Mouse (Mus musculus) stomach, embryonic 14.5 days (tissue): Measurements from ENCODE around the gene OR5BS1P. TPM values are rescaled to one million over a fixed set of nuclear protein-coding genes. Genes with fewer than 3 reads are reported as not detected.

Source experiments
- ATAC-seq: fragments of 200-750 bp; cut with Nextera tagmentation; 2 replicates; pipeline ENCODE4 v1.8.0; 2017; ENCODE audit warnings: low read depth, moderate TSS enrichment; ENCODE audit not compliant: insufficient number of reproducible peaks, insufficient read depth, low FRiP score
- H3K27ac ChIP-seq: fragments of 300-500 bp; sonication (generic); 2 replicates; pipeline ENCODE4 v1.5.1; 2014; ENCODE audit warnings: mild to moderate bottlenecking, low read length, moderate library complexity, mixed read lengths
- H3K27me3 ChIP-seq: fragments of 300-500 bp; sonication (generic); 2 replicates; pipeline ENCODE4 v1.6.1; 2014; ENCODE audit warnings: low read length, control low read depth, mixed read lengths; ENCODE audit not compliant: control insufficient read depth, insufficient read depth
- H3K36me3 ChIP-seq: fragments of 300-500 bp; sonication (generic); 2 replicates; pipeline ENCODE4 v1.6.1; 2014; ENCODE audit warnings: mild to moderate bottlenecking, control low read depth, low read length, moderate library complexity, mixed read lengths; ENCODE audit not compliant: control insufficient read depth, insufficient read depth
- H3K4me1 ChIP-seq: fragments of 300-500 bp; sonication (generic); 2 replicates; pipeline ENCODE4 v1.6.1; 2014; ENCODE audit warnings: low read length, control low read depth, mixed read lengths; ENCODE audit not compliant: control insufficient read depth, insufficient read depth
- H3K4me2 ChIP-seq: fragments of 300-500 bp; sonication (generic); replicated peaks from 2 replicates; pipeline ENCODE4 v1.6.1; 2014; ENCODE audit warnings: low read depth, low read length, control low read depth
- H3K4me3 ChIP-seq: fragments of 300-500 bp; sonication (generic); 2 replicates; pipeline ENCODE4 v1.5.1; 2014; ENCODE audit warnings: low read depth, low read length, control low read depth
- H3K9ac ChIP-seq: fragments of 300-500 bp; sonication (generic); replicated peaks from 2 replicates; pipeline ENCODE4 v1.6.1; 2014; ENCODE audit warnings: low read depth, mild to moderate bottlenecking, control low read depth, low read length, moderate library complexity, mixed read lengths
- H3K9me3 ChIP-seq: fragments of 300-500 bp; sonication (generic); 2 replicates; pipeline ENCODE4 v1.6.1; 2016; ENCODE audit warnings: low read depth, low read length, control low read depth; ENCODE audit not compliant: control insufficient read depth
- WGBS: fragments of 180-500 bp; shearing (Covaris S2); extraction: QIAGEN DNeasy Blood & Tissue Kit; methylation state at CpG from one replicate; pipeline ENCODE4 v1.1.7; 2014; 5-methylcytosine and 5-hydroxymethylcytosine counted together
- polyA plus RNA-seq: library from polyadenylated mRNA; unstranded; fragments of >200 nt; fragmentation: Nextera tagmentation; extraction: Ambion mirVana; gene quantifications from 2 replicates; pipeline ENCODE4 v1.2.1, GENCODE M21; 2014

The OR5BS1P gene
- polyA plus RNA-seq, 1 experiment from 2014 or later: not detected

DNA sequence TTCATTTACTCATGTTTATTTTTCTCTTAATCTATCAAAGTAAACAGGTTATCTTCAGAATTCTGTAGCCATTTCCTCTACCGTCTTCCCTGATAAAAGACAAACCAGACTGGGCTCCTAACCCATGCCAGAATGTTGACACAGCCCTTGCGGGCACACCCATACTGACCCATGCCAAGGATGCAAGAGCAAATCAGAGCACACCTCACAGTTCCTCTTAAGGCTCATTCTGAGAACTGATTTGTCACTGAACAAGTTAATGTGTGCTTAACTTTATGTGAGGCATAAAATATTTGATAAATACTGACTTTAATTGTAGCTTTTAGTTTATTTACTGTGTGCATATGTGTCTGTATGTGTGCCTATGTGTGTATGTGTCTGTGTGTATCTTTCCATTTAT, 21.6 kb downstream of the OR5BS1P start:
- no peaks in the 10 kb centered on the region for H3K9me3 ChIP-seq
- no peaks in the 10 kb centered on the region for H3K27me3 ChIP-seq
- ATAC-seq: no peak
- H3K9ac ChIP-seq: no peak overlapping the region
- H3K4me1 ChIP-seq: no peaks in the 10 kb centered on the region
- no peak overlapping the region for H3K4me2 ChIP-seq
- 53% methylated on average over 2 of the region's 2 CpGs for WGBS
- H3K4me3 ChIP-seq: no peak overlapping the region
- H3K27ac ChIP-seq: no peak overlapping the region
- no peaks in the 10 kb centered on the region for H3K36me3 ChIP-seq

DNA sequence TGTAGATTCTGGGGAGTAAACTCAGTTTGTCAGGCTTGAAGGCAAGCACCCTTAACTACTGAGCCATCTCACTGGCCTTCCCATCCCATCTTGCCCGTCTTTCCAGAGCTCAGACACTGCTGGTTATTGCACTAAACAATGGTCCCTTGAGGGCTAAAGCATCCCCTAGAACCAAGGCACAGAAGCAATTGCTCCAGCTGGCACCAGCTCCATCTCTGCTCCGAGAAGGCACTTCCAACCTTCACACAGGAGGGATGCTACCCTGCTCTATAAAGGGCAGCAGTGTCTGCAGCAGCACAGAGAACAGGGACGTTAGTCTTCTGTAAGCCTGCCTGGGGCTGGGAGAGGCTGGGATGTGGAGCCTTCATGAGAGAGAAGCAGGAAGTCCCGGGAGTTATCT, 22.4 kb downstream of the OR5BS1P start, which contains the start of gene Olfr279:
Gene Olfr279 (plus strand): TSS at position 301 of the 400 bp plus-strand sequence.
- H3K27me3 ChIP-seq: no peaks in the 10 kb centered on the region
- H3K9ac ChIP-seq: no peak within 1 kb of the TSS
- no peak within 1 kb of the TSS for H3K4me2 ChIP-seq
- H3K36me3 ChIP-seq: no peaks in the 10 kb centered on the region
- no peaks in the 10 kb centered on the region for H3K9me3 ChIP-seq
- no peak within 1 kb of the TSS for H3K4me3 ChIP-seq
- H3K4me1 ChIP-seq: no peaks in the 10 kb centered on the region
- no peak for ATAC-seq
- no peak within 1 kb of the TSS for H3K27ac ChIP-seq
- 60% methylated on average over 4 of the region's 4 CpGs for WGBS

GRCm38 (mm10) chr15:98497631-98498030, 27.9 kb downstream of the OR5BS1P start:
- Histone ChIP-seq H3K4me3 (no peak overlapping the region), H3K27ac (no peak overlapping the region), H3K27me3 (no peaks in the 10 kb centered on the region), H3K9me3 (no peaks in the 10 kb centered on the region), H3K36me3 (no peaks in the 10 kb centered on the region), H3K4me2 (no peak overlapping the region), H3K9ac (no peak overlapping the region), H3K4me1 (no peaks in the 10 kb centered on the region)
- WGBS: 83% methylated on average over 17 of the region's 17 CpGs
- no peak for ATAC-seq

DNA sequence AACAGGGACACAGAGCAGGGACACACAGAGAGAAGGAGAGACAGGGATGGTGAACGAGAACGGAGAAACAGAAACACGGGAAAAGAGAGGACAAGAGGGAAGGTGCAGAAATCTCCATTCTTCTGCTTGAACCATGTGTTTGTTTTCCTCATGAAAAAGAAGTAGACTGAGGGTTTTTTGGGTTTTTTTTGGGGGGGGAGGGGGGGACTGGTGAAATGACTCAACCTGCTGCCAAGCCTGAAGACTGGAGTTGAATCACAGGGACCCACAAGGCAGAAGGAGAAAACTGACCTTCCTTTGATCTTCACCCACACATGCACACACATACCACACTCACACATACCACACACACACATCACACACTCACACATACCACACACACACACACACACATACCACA, 33.6 kb downstream of the OR5BS1P start:
- Histone ChIP-seq H3K4me3 (no peak overlapping the region), H3K4me2 (no peak overlapping the region), H3K27me3 (no peaks in the 10 kb centered on the region), H3K9me3 (no peaks in the 10 kb centered on the region), H3K27ac (no peak overlapping the region), H3K9ac (no peak overlapping the region), H3K36me3 (no peaks in the 10 kb centered on the region), H3K4me1 (no peaks in the 10 kb centered on the region)
- no peak for ATAC-seq
- WGBS: 73% methylated on average over 3 of the region's 3 CpGs

DNA sequence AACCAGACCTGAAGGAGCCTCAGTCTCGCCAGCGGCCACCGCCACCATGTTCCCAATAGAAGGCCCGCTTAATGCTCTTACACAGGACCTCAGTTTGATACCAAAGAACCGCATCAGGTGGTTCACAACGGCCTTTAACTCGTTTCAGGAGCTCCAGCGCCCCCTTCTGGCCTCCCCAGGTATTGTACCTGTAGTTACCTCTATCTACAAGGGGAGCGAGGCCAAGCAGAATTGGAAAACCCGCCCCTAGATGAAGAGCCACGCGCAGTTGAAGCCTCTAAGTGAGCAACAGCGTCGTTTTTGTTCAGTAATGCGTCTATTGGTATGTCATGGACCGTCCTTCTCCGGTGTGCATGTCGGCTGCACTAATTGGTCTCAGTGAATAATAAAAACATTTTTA, 34.8 kb downstream of the OR5BS1P start:
- Histone ChIP-seq H3K9ac (no peak overlapping the region), H3K9me3 (no peaks in the 10 kb centered on the region), H3K36me3 (no peaks in the 10 kb centered on the region), H3K4me1 (no peaks in the 10 kb centered on the region), H3K27me3 (no peaks in the 10 kb centered on the region), H3K4me2 (no peak overlapping the region), H3K4me3 (no peak overlapping the region), H3K27ac (no peak overlapping the region)
- ATAC-seq: no peak; the same call in 1 of the 2 replicates
- 17% methylated on average over 18 of the region's 18 CpGs for WGBS

DNA sequence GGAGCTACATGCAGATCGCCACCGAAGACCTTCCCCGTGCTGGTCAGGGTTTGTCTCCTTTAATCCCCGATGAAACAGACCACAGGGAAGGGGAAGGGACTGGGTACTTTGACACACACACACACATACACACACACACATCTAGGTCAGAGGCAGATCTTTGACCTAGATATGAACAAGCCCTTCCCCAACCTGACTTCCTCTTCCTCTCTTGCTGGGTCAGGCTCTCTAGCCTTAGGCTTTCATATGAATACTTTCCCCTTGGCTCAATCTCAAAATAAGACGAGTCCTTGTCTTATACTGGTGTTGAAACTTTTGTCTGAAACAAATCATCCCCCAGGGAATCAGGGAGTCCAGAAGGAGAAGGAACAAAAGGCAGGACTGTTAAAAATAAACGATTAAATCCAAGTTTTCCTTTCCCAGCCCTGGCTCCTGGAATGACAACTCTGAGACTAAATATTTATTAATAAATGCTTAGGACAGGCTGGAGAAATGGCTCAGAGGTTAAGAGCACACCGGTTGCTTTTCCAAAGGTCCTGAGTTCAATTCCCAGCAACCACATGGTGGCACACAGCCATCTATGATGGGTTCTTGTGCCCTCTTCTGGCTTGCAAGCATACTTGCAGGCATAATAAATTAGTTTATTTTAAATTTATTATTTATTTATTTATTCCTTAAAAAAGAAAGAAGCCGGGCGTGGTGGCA, 36.7 kb downstream of the OR5BS1P start:
- no peak overlapping the region for H3K27ac ChIP-seq
- H3K9ac ChIP-seq: no peak overlapping the region
- ATAC-seq: no peak
- H3K27me3 ChIP-seq: no peaks in the 10 kb centered on the region
- 69% methylated on average over 9 of the region's 9 CpGs for WGBS
- no peaks in the 10 kb centered on the region for H3K36me3 ChIP-seq
- H3K4me3 ChIP-seq: no peak overlapping the region
- H3K4me1 ChIP-seq: 0 out of 2 replicates have a peak, but pooled peaks cover 3% of the 10 kb centered on the region
- H3K9me3 ChIP-seq: no peaks in the 10 kb centered on the region
- H3K4me2 ChIP-seq: no peak overlapping the region

GRCm38 (mm10) chr15:98507321-98507720, 37.6 kb downstream of the OR5BS1P start:
- 87% methylated on average over 6 of the region's 6 CpGs for WGBS
- no peak overlapping the region for H3K27ac ChIP-seq
- no peak overlapping the region for H3K4me3 ChIP-seq
- ATAC-seq: no peak
- H3K4me1 ChIP-seq: 0 out of 2 replicates have a peak, but pooled peaks cover 3% of the 10 kb centered on the region
- no peaks in the 10 kb centered on the region for H3K9me3 ChIP-seq
- H3K9ac ChIP-seq: no peak overlapping the region
- H3K27me3 ChIP-seq: no peaks in the 10 kb centered on the region
- H3K4me2 ChIP-seq: no peak overlapping the region
- no peaks in the 10 kb centered on the region for H3K36me3 ChIP-seq

DNA sequence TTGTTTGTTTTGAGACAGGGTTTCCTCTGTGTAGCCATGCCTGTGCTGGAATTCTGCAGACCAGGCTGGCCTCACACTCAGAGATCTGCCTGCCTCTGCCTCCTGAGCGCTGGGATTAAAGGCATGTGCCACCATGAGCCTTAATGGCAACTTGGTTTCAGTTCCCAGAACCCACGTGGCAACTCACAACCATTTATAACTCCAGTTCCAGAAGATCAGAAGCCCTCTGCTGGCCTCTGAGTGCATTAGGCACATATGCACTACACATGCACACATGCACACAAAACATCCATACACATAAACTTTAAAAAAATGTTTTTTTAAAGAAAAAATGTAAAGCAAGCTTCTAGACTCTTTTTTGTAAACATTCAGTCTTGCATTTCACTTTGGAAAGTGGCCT, 39.7 kb downstream of the OR5BS1P start:
- no peak overlapping the region for H3K4me2 ChIP-seq
- ATAC-seq: no peak
- H3K27me3 ChIP-seq: no peaks in the 10 kb centered on the region
- H3K9ac ChIP-seq: no peak overlapping the region
- 0 out of 2 replicates have a peak, but pooled peaks cover 6% of the 10 kb centered on the region for H3K4me1 ChIP-seq
- no peaks in the 10 kb centered on the region for H3K9me3 ChIP-seq
- no peaks in the 10 kb centered on the region for H3K36me3 ChIP-seq
- no peak overlapping the region for H3K4me3 ChIP-seq
- 61% methylated on average over 2 of the region's 2 CpGs for WGBS
- no peak overlapping the region for H3K27ac ChIP-seq
